Mouse (Mus musculus) B cell, adult 62 days (primary cell): ENCODE data around the gene Tas2r135. TPM values are rescaled to one million over a fixed set of nuclear protein-coding genes. Genes with fewer than 3 reads are reported as not detected.

ENCODE experiments used
- total RNA-seq: library from RNA; stranded (reverse); gene quantifications from 4 replicates; pipeline ENCODE4 v1.2.4, GENCODE M21; 2023

The Tas2r135 gene
- 1.3 TPM in 2 of 4 replicates, not detected in the others for total RNA-seq

DNA sequence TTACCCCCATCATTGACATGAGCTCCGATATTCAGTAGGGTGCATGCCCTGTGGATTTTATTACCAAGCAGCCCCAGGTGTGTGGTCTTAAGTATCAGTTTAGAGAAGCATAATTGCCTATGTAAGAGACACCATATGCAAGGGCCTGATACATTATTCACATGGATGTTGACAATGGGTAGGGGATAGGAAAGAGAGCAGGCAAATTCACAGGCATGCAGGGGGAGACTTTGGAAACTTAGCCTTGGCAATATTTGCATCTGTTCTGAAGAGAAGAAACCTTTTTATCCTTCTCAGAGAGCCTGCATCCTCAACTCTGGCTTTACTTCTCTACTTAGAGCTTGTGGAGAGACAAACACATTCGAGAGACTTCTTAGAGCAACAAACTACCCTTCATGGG, at the start of gene Tas2r135:
Tas2r135 (plus strand) TSS at position 301 of the 400 bp plus-strand sequence.

DNA sequence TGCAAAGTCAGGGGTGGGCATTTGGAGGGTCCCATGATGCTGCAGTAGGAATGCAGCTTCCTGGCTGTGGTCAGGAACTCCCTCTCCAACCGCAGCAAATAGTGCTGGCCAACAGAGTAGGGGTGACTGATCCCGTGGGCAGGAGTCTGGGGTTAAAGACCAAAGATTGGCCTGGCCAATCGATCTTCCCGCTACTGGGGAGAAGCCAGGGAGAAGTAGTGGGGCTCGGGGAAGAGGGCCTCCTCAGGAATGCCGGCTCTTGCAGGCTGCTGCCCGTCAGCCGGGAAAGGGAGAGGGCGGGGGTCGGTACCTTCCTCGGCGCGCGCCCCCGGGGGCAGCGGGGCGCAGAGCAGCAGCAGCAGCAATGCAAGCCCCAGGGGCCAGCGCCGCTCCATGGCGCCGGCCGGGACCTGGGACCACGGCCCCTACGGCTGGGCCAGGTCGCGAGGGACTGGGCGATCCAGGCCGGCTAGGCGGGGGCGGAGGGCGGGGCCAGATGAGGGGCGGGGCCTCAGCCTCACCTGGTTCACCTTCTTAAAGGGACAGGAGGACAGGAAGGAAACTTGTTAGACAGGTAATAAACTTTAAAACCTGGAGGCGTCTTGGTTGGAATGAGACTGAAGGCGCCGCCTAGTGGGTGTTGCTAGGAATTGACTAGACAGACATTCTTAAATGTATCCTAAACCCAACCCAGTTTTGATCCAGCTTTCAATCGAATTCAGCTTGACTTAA, 32.3 kb upstream of the Tas2r135 start, which contains the start of gene Epha1:
Epha1 (minus strand) TSS at position 453 of the 732 bp plus-strand sequence.

GRCm38 (mm10) chr6:42399938-42400337, 5.3 kb upstream of the Tas2r135 start, which contains the start of gene Tas2r143:
Gene Tas2r143 (plus strand): TSS chr6:42400238.

DNA sequence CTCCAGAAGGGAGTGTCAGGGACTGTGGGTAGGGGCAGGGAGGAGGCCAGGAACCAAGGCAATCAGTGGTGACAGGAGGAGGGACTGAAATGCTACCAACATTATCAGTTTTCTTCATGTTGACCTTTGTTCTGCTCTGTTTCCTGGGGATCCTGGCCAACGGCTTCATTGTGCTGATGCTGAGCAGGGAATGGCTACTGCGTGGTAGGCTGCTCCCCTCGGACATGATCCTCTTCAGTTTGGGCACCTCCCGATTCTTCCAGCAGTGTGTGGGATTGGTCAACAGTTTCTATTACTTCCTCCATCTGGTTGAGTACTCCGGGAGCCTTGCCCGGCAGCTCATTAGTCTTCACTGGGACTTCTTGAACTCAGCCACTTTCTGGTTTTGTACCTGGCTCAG, 29.2 kb downstream of the Tas2r135 start, which contains the start of gene Tas2r126:
Tas2r126 (plus strand) TSS at position 90 of the 400 bp plus-strand sequence.

Other genes starting within 250 kb of the Tas2r135 start
- gene Tas2r144, start 190.1 kb upstream of the Tas2r135 start, total RNA-seq = not detected in 4 replicates
- gene Gstk1, start 159.5 kb upstream of the Tas2r135 start, total RNA-seq = 2.4 to 7.9 TPM (median 7.5 TPM) in 4 replicates
- not detected in 4 replicates for gene Tmem139, start 143.5 kb upstream of the Tas2r135 start, total RNA-seq
- gene Casp2, start 140.4 kb upstream of the Tas2r135 start, total RNA-seq = 114 to 127 TPM (median 123 TPM) in 4 replicates
- gene Clcn1, start 118.7 kb upstream of the Tas2r135 start, total RNA-seq = 1.8 to 2.6 TPM (median 2.1 TPM) in 4 replicates
- not detected in 4 replicates for gene Fam131b, start 80.8 kb upstream of the Tas2r135 start, total RNA-seq
- 66.3 to 88.0 TPM (median 82.7 TPM) in 4 replicates for gene Zyx, start 55.8 kb upstream of the Tas2r135 start, total RNA-seq
- gene Epha1, start 32.2 kb upstream of the Tas2r135 start, total RNA-seq = 0.18 to 0.25 TPM in 2 of 4 replicates, not detected in the others
- 0.69 to 2.1 TPM (median 0.69 TPM) in 3 of 4 replicates, not detected in the other for gene Tas2r143, start 5.2 kb upstream of the Tas2r135 start, total RNA-seq
- 0.66 to 0.88 TPM in 2 of 4 replicates, not detected in the others for gene Tas2r126, start 29.1 kb downstream of the Tas2r135 start, total RNA-seq
- gene Olfr458, start 59.8 kb downstream of the Tas2r135 start, total RNA-seq = not detected in 4 replicates
- not detected in 4 replicates for gene Olfr457, start 70.9 kb downstream of the Tas2r135 start, total RNA-seq
- gene Olfr456, start 81.8 kb downstream of the Tas2r135 start, total RNA-seq = not detected in 4 replicates
- gene Olfr455, start 142.2 kb downstream of the Tas2r135 start, total RNA-seq = not detected in 4 replicates
- gene Tcaf3, start 192.3 kb downstream of the Tas2r135 start, total RNA-seq = not detected in 4 replicates
- not detected in 4 replicates for gene Tcaf2, start 239.8 kb downstream of the Tas2r135 start, total RNA-seq